Mouse (Mus musculus) liver, adult 2 months (tissue): ENCODE measurements at regions not wholly inside any gene's neighbourhood (a gene's known extent, or its start where the extent isn't known, plus 50 kb on each side); places are given as distances from the start of the nearest gene placed in this dataset.

Experiments used
- DNase-seq: peaks from one replicate; pipeline ENCODE4 v3.0.0-alpha.2; 2011; ENCODE audit warnings: low read depth, low spot score; ENCODE audit errors: extremely low read depth
- H3K27ac ChIP-seq: fragments of 200-500 bp; replicated peaks from 2 replicates; pipeline ENCODE4 v1.5.1; 2012; ENCODE audit warnings: low read depth, mild to moderate bottlenecking, control low read depth, inconsistent platforms, low read length; ENCODE audit not compliant: insufficient read depth
- H3K27me3 ChIP-seq: fragments of 200-500 bp; 2 replicates; pipeline ENCODE4 v1.6.1; 2012; ENCODE audit warnings: mild to moderate bottlenecking, moderate library complexity, low read length, inconsistent platforms; ENCODE audit not compliant: control insufficient read depth, insufficient read depth
- H3K36me3 ChIP-seq: fragments of 200-500 bp; 2 replicates; pipeline ENCODE4 v1.6.1; 2012; ENCODE audit warnings: low read length, inconsistent platforms; ENCODE audit not compliant: control insufficient read depth, insufficient read depth
- H3K4me1 ChIP-seq: fragments of 200-500 bp; 2 replicates; pipeline ENCODE4 v1.6.1; 2011; ENCODE audit warnings: low read length; ENCODE audit not compliant: control insufficient read depth, insufficient read depth
- H3K4me3 ChIP-seq: fragments of 200-500 bp; 2 replicates; pipeline ENCODE4 v1.5.1; 2011; ENCODE audit warnings: low read depth, mild to moderate bottlenecking, control low read depth, low read length, moderate library complexity; ENCODE audit not compliant: insufficient read depth
- H3K79me2 ChIP-seq: fragments of 200-500 bp; 2 replicates; pipeline ENCODE4 v1.6.1; 2012; ENCODE audit warnings: inconsistent platforms, mild to moderate bottlenecking, low read length, moderate library complexity; ENCODE audit not compliant: control insufficient read depth, insufficient read depth
- H3K9ac ChIP-seq: fragments of 200-500 bp; 2 replicates; pipeline ENCODE4 v1.6.1; 2012; ENCODE audit warnings: low read depth, mild to moderate bottlenecking, control low read depth, inconsistent platforms, low read length
- CTCF ChIP-seq: fragments of 200-500 bp; IDR thresholded peaks from 2 replicates; pipeline ENCODE4 v1.5.1; 2011; ENCODE audit warnings: low read depth, low read length, control low read depth
- POLR2A ChIP-seq: fragments of 200-500 bp; IDR thresholded peaks from 2 replicates; pipeline ENCODE4 v1.6.1; 2011; ENCODE audit warnings: low read length, control low read depth; ENCODE audit not compliant: insufficient read depth; ENCODE audit errors: extremely low read depth
- WGBS: fragments of 180-500 bp; shearing (Covaris S2); methylation state at CpG from one replicate; pipeline ENCODE4 v1.1.7; 2018; 5-methylcytosine and 5-hydroxymethylcytosine counted together

DNA sequence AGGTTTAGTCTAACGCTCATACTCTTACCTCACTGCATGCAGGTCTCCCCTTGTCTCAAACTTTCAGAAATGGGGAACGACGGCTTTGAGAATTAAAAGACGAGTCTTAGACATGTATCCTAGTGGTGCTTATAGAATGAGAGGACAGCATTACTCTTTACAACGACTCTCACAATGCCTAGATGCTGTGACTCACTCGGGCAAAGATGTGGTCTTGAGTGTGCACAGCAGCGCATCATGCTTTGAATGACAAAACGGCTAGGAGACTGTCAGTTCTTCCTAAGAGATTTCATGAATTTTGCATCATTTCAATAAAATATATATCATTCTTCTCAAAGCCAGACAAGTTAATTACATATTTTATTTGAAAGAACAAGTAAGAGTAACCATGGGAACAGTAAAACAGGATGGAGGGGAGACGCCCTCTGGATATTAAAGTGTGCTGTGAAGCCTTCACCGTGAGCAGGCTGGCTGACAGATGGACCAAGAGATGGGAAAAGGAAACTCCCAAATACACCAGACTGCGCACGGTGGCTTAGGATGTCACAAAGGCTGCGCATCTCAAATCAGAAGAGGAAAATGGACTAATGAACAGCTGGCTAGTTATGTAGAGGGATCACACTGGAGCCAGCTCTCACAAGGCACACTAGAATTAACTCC lies 73.1 kb upstream of the Rasgef1b start:
- no peak overlapping the region for H3K27ac ChIP-seq
- no peaks in the 10 kb centered on the region for H3K27me3 ChIP-seq
- H3K79me2 ChIP-seq: no peaks in the 10 kb centered on the region
- H3K4me1 ChIP-seq: no peaks in the 10 kb centered on the region
- WGBS: 84% methylated on average over 13 of the region's 13 CpGs
- H3K9ac ChIP-seq: no peak overlapping the region
- H3K4me3 ChIP-seq: no peak overlapping the region
- TF ChIP-seq CTCF (no peak), POLR2A (no peak)
- no peaks in the 10 kb centered on the region for H3K36me3 ChIP-seq
- no peak for DNase-seq

GRCm38 (mm10) chr5:99826861-99827260 lies 79.2 kb upstream of the Vamp9 start:
- Histone ChIP-seq H3K9ac (no peak overlapping the region), H3K4me1 (no peaks in the 10 kb centered on the region), H3K27me3 (no peaks in the 10 kb centered on the region), H3K4me3 (no peak overlapping the region), H3K27ac (no peak overlapping the region), H3K36me3 (no peaks in the 10 kb centered on the region), H3K79me2 (no peaks in the 10 kb centered on the region)
- 81% methylated on average over 6 of the region's 6 CpGs for WGBS
- DNase-seq: no peak
- TF ChIP-seq POLR2A: no peak
- TF ChIP-seq CTCF: no peak

GRCm38 (mm10) chr5:99828516-99828915 lies 77.5 kb upstream of the Vamp9 start:
- H3K4me1 ChIP-seq: no peaks in the 10 kb centered on the region
- H3K27me3 ChIP-seq: no peaks in the 10 kb centered on the region
- no peak for DNase-seq
- no peaks in the 10 kb centered on the region for H3K36me3 ChIP-seq
- no peaks in the 10 kb centered on the region for H3K79me2 ChIP-seq
- 50% methylated on average over 7 of the region's 7 CpGs for WGBS
- no peak overlapping the region for H3K27ac ChIP-seq
- TF ChIP-seq CTCF (no peak), POLR2A (no peak)
- no peak overlapping the region for H3K4me3 ChIP-seq
- no peak overlapping the region for H3K9ac ChIP-seq

DNA sequence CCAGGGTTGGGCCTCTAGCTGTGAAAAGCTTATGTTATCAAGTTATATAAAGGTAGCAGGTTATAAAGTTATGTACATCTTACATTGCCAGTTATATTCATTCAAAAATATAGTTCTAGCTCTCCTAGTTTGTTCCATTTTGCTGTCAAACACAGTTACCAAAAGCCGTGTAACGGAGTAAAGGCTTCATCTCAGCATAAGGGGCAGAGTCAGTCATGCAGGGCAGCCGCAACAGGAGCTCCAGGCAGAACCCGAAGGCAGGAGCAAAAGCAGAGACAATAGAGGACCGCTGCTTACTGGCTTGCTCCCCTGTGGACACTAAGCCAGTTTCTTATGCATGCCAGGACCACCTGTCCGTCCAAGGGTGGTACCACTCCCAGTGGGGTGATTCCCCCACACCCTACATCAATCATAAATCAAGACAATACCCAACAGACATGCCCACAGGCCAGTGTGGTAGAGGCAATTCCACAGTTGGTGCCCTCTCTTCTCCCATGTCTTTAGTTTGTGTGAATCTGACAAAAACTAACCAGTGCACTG lies 67.7 kb upstream of the Vamp9 start:
- Histone ChIP-seq H3K4me3 (no peak overlapping the region), H3K79me2 (no peaks in the 10 kb centered on the region), H3K9ac (no peak overlapping the region), H3K36me3 (no peaks in the 10 kb centered on the region), H3K27me3 (no peaks in the 10 kb centered on the region; the same call in 1 of the 2 replicates), H3K27ac (no peak overlapping the region), H3K4me1 (no peaks in the 10 kb centered on the region)
- WGBS: 79% methylated on average over 6 of the region's 6 CpGs
- DNase-seq: no peak
- TF ChIP-seq POLR2A: no peak
- TF ChIP-seq CTCF: no peak

GRCm38 (mm10) chr5:99839661-99840060 lies 66.4 kb upstream of the Vamp9 start:
- no peak for TF ChIP-seq CTCF

DNA sequence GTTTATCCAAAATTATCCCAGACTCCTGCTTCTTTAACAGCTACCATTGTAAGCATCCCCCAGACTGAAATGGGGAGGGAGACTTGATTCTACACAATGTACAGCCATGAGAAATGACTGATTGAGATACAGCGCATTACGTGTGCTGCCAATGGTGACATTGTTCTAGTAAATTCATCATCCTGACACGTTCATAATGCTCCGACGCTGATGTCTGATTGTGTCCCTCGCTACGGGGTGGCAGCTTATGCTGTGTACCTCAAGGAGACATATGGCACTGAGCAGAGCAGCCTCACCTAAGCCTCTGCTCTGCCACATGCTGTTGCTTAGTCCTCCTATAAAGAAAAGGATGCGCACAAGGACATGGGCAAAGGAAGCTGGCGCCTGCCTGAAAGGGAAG lies 65.2 kb upstream of the Vamp9 start:
- no peaks in the 10 kb centered on the region for H3K36me3 ChIP-seq
- H3K27ac ChIP-seq: no peak overlapping the region
- no peaks in the 10 kb centered on the region for H3K79me2 ChIP-seq
- H3K4me1 ChIP-seq: no peaks in the 10 kb centered on the region
- no peaks in the 10 kb centered on the region; the same call in 1 of the 2 replicates for H3K27me3 ChIP-seq
- 82% methylated on average over 9 of the region's 9 CpGs for WGBS
- DNase-seq: no peak
- H3K4me3 ChIP-seq: no peak overlapping the region
- no peak overlapping the region for H3K9ac ChIP-seq
- no peak for TF ChIP-seq POLR2A
- no peak for TF ChIP-seq CTCF

More at GRCm38 (mm10) chr5:99839661-99840060, 66.4 kb upstream of the Vamp9 start:
- WGBS: 90% methylated on average over 11 of the region's 11 CpGs
- Histone ChIP-seq H3K9ac (no peak overlapping the region), H3K4me3 (no peak overlapping the region), H3K27me3 (no peaks in the 10 kb centered on the region; the same call in 1 of the 2 replicates), H3K4me1 (no peaks in the 10 kb centered on the region), H3K79me2 (no peaks in the 10 kb centered on the region), H3K36me3 (no peaks in the 10 kb centered on the region), H3K27ac (no peak overlapping the region)
- no peak for DNase-seq
